Mouse (Mus musculus) gastrocnemius, postnatal 10 days (tissue): ENCODE measurements around the gene Eif4g1. TPM values are rescaled to one million over a fixed set of nuclear protein-coding genes. Genes with fewer than 3 reads are reported as not detected.
"Not testable (repeated sequence)": the region's sequence is repeated elsewhere in the genome, so short reads cannot be mapped to it uniquely, and the experiment has no call there.

Experiments used
- DNase-seq: peaks from one replicate; pipeline ENCODE4 v3.0.0; 2021; ENCODE audit warnings: mixed read lengths
- long read RNA-seq, 2 experiments: library from polyadenylated mRNA; stranded (forward); transcript quantifications; one replicate each; pipeline ENCODE4 v2.0.0; 2021
- total RNA-seq, 2 experiments: library from RNA; stranded (reverse); gene quantifications; 2 replicates each; pipeline ENCODE4 v1.2.3; 2021

Eif4g1 gene
- 100 to 1,000 TPM; 324 to 334 TPM for total RNA-seq
- long read RNA-seq, experiment 1, full-length matches to known transcripts = 6 of 227 reads
- long read RNA-seq, experiment 1, partial matches to known transcripts = 154 of 227 reads
- long read RNA-seq, experiment 1, other reads (novel, unspliced or antisense) = 67 of 227 reads
- long read RNA-seq, experiment 2, full-length matches to known transcripts = 9 of 235 reads
- long read RNA-seq, experiment 2, partial matches to known transcripts = 153 of 235 reads
- long read RNA-seq, experiment 2, other reads (novel, unspliced or antisense) = 73 of 235 reads

DNA sequence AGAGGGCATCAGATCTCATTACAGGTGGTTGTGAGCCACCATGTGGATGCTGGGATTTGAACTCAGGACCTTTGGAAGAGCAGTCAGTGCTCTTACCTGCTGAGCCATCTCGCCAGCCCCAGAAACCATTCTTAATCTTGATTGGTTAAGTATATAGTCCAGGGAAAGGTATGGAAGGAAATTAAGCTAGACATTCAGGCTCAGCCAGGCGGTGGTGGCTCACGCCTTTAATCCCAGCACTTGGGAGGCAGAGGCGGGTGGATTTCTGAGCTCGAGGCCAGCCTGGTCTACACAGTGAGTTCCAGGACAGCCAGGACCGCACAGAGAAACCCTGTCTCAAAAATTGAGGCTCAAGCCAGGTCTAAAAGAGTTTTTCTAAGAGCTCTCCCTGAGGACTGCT, at the start of gene Eif4g1:
Gene Eif4g1, plus strand, starts transcription at position 301 of the 400 bp plus-strand sequence.
- DNase-seq = not testable (repeated sequence)

DNA sequence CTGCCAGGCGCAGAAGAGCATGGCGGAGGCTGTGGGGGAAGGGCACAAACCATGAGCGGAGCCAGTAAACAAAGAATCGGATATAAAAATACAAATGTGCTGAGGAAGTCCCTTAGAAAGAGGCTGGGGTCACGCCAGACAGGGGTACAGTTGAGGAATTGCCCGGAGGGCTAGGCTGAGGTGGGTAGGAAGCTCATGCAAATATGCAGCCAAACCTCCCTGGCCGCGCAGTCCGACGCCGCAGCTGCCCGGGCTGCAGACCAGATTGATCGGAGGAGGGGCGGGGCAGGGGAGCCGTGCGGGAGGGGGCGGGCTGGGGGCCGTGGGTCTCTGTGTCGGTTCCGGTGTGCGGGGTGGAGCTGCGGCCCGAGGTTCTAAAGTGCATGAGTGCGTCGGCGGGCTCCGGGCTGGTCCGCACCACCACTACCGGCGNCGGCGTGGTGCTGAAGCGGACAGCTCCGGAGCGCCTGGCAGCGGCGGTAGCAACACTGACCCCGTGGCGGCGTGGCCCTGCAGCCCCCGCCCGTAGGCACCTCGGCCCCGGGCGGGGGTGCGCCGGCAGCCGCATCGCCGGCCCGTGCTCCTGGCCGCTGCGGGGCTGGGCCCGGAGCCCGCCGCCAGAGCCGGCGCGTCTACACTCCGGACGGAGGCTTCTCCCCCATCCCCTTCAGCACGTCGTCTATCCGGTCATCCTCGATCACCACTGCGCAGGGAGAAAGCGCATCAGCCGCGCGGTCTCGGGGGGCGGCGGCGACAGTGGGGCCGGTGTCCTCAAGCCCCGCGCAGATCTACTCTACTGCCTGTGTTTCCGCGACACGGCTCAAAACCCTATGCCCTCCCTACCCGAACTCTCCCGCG, 48.3 kb upstream of the Eif4g1 start:
- peak; percentile 47 for DNase-seq

DNA sequence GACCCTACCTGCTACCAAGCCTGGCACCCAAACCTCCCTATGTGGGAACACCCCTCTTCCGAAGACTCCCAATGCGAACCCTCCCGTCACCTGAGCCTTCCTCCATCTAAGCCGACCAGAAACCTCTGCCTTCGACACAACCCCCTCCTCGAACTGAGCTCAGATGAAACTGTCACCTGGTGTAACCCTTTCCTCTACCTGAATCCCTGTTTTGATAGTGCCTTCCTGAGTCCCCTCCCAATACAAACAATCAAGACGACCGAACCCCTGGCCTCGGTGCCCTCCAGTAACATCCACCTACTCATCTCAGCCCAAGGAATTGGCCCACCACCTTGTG, 47.7 kb upstream of the Eif4g1 start:
- no peak for DNase-seq

DNA sequence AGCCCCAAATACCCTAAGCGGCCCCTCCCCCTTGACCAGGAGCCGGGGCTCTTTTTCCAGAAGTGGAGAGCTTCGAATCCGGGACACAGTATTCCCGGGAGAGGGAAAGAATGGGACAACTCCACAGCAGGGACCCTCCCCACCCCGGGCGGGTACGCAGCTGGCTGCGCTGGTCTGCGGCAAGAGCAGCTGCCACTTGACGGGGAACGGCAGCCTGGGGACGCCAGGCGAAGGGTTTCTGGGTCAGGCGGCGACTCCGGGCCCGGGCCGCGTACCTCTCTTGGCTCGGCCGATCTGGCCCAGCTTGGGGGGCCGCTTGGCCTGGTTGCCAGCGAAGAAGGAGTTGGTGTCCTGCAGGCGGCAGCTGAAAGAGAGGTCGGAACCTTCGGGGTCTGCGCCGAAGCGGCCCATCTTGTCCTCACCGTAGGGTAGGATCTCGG, 47.3 kb upstream of the Eif4g1 start:
- peak; percentile 36 for DNase-seq

DNA sequence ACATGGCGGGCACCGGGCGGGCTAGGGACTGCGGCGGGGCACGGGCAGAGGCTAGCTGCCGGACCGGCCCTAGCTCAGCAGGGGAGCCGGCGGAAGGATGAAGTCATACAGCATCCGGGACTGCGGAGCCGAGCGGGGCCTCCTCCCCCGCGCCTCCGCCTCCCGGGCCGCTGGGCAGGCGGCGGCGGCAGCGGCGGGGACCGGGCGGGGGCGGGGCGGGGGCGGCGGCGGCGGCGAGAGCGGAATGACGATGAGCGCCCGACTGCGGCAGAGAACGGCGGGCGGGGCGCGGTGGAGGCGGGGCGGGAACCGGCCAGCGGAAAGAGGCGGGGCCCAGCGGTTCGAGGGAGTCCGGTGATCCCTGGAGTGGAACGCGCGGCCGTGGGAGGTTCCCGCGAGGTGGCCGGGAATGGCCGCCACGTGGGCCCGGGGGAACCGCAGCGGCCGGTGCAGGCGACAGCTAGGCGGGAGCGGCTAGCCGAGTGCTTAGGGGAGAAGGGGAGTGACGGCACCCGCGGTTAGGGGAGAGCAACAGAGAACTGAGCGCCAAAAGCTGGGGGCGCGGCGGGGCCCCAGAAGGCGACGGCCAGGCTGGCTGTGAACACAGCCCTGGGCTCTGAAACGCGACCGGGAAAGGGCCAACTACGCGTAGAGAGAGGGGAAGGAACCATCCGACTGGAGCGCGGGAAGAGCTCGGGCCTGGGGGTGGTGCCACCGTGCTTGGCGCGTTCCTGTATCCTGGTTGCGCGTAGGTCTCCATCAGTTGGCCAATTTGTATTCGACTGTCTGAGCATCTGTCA, 46.7 kb upstream of the Eif4g1 start, which contains the start of gene Camk2n2:
Gene Camk2n2, minus strand, starts transcription at position 97 of the 800 bp plus-strand sequence.
- peak; percentile 59 for DNase-seq

DNA sequence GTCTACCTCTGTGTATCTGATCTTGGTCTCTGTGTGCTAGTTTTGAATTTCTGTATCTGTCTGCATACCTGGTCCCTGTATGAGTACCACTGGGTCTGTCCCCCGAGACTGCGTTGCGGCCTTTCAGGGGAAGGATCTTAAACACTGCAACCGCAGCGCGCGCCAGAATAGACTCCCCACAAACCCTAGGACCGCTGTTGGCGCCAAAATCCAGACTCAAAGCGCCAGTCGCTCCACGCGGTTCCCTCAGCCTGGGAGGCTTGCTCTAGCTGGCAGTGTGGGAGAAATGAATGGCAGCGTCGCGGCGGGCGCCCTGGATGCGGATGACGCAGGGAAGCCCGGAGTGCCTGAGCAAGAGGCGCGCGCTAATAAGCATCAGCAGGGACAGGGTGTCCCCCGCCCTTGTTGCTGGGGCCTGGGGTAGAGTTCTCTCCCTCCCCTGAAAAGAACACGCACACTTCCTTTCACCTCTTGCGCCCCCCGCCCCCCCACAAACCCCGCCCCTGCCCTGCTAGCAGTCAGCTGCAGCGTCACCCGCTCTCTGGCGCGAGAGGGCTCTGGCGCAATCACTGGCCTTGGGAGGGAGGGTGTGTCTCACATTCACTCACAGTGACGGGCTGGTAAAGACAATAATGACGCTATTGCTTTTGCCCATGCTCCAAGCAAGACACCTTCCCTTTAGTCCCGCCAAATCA, 46.0 kb upstream of the Eif4g1 start:
- peak; percentile 17 for DNase-seq

DNA sequence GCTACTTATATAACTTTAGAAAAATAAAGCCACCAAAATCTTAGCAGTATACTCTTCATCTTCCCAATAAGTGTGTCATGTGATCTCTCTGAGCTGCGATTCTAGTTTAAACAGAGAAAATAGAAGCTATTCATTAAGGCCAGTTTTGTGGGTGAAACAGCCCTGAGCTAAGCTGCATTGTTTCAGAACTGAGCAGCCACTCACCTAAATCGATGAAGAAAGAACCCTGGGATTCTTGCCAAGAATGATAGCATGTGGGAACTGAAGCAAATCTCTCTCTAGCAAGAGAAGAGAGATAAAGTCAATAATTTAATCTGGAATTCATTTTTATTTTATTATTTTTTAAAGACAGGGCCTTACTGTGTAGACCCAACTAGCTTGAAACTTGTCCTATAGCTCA, 44.9 kb upstream of the Eif4g1 start:
- no peak for DNase-seq

DNA sequence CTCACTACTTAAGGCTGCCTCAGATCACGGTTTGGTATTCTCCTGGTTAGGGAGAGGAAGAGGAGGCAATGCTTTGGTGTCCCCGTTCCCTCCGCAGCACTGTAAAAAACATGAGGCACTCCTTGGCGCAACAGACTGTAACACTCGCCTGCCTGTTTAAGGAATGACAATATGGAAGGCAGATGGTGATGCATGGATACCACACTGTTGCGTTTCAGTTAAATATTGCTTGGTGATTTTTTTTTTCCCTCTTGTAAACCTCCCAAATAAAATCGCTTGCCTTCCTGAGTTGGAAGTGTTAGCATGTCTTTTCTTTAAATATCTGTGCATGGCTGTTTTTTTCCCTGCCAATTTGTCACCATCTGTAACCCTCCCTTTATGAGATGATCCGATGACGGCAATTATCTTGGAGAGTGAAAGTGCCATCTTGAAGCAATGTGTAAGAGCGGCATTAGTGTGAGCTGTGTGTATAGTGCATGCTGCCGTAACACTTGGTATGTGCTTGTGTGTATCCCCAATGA, 39.2 kb upstream of the Eif4g1 start:
- no peak for DNase-seq

DNA sequence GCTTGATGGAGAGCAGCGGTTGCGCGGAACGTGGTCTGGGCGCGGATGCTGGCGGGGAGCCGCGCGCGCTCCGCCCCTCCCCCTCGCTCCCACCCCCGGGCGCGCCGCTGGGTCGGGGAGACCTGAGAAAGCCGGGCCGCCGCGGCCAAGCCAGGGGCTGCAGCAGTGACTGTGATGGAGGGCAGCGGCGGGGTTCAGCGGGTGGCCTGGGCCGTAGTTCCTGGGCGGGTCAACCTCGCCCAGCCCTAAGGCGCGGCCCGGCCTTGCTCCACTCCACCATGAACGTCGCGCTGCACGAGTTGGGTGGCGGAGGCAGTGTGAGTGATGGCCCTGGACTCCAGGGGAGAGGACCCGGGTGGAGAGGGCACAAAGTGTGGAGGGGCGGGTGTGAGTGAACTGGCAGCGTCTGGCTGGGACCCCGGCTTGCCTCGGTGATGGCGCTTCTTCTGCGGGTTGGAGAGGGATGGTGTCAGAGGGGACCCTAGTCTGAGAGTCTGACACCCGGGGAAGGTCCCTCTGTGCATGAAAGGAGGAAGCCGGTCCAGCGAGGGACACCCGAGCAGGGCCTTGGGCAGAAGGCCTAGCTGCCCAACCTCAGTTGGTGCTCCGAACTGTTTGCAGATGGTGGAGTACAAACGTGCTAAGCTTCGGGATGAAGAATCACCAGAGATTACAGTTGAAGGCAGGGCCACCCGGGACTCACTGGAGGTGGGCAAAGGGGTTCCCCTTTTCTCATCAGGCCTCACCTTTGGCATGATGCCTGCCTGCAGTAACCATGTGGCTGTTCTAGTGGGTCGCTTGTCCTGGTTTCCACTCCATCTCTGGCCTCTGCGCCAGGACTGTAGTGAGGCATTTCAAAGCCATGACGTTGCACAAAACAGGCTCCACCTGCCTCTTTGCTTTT, 38.1 kb upstream of the Eif4g1 start, which contains the start of gene Ece2:
Gene Ece2, plus strand, starts transcription at position 98 of the 904 bp plus-strand sequence.
- DNase-seq = peak; percentile 25

DNA sequence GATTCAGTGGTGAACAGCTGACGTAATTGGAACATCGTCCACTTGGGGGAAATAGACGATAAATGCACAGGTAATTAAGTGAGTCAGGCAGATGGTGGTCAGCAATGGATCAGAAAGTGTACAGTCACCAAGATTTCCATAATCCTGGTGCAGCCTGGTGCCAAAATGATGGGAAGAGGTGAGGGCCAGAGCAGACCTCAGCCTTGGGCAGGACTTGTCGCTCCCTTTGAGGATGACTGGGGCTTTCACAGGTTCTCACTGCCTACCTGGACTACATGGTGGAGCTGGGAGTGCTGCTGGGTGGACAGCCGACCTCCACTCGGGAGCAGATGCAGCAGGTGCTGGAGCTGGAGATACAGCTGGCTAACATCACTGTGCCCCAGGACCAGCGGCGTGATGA, 30.7 kb upstream of the Eif4g1 start:
- no peak for DNase-seq

DNA sequence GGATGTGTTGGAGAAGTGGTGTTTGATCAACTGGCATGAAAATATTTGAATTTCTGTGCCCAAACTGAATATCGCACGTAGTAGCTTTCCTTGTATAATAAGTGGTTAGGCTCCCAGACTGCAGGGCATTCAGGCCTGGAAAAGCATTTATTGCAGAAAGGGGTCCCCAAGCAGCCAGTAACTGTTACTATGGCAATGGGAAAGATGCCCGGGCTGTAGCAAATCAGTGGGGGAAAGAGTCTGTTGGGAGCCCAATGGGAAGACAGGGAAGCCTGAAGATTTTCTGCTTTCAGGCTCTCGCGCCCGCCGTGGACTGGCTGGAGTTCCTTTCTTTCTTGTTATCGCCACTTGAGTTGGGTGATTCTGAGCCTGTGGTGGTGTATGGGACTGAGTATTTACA, 29.7 kb upstream of the Eif4g1 start:
- no peak for DNase-seq

DNA sequence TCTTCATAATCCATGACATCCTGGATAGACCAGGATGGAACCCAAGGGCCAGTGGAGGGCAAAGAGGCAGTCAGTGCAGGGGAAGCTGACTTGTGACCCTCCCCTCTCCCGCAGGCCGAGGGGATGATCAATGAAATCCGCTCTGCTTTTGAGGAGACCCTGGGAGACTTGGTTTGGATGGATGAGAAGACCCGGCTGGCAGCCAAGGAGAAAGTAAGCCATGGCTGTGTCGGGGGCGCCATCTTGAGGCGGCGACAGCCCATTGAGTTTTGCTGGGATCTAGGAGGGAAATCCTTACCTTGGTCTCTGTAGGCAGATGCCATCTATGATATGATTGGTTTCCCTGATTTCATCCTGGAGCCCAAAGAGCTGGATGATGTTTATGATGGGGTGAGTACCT, 26.0 kb upstream of the Eif4g1 start:
- DNase-seq = peak; percentile 77

DNA sequence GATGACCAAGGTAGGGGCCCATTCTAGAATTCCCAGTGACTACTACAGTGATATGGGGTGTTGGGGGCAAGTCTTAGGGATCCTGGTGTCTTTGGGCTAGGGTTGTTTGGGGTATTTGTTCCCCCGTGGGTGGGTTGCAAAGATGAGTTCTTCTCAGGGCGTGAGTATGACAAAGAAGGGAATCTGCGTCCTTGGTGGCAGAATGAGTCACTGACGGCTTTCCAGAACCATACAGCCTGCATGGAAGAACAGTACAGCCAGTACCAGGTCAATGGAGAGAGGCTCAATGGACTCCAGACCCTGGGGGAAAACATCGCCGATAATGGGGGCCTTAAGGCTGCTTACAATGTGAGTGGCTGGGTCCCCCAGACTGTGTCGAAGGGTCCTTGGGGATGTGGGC, 24.2 kb upstream of the Eif4g1 start:
- no peak for DNase-seq

DNA sequence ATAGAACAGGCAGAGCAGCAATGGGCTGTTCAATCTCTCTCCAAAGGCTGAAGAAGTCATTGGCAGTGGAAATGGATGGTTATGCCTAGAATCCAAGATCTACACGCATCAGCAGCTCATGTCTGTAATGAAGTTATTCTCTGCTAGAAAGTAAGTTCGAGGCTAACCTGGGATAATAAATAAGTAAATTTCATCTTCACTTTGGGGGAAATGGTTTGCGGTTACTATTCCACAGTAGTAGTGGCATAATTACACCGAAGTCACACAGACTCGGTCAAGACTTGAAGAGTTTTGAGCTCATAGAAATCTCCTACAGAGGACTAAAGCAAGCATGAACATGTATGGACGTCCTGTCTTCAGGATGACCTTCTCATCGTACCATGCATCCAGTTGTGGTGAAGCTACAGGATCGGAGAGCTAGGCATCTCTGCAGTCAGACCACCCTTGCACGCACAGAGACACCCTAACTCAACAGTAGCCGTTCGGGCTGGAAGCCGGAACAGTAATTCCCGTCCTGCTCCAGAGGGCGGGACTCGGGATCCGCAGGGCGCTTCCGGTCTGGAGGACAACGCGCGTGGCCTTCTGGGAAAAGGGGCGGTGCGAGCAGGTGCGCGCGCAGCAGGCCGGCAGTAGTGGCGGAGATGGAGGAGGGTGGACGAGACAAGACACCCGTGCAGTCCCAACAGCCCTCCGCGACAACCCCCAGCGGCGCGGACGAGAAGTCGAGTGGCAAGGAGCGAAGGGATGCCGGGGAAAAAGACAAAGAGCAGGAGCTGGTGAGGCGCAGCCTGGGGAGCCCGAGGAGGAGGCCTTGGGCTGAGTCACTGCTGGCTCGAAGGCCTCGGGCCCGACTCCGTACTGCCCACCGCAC, 16.8 kb upstream of the Eif4g1 start, which contains the start of gene Psmd2:
Gene Psmd2, plus strand, starts transcription at position 577 of the 871 bp plus-strand sequence.
- DNase-seq = peak; percentile 98

DNA sequence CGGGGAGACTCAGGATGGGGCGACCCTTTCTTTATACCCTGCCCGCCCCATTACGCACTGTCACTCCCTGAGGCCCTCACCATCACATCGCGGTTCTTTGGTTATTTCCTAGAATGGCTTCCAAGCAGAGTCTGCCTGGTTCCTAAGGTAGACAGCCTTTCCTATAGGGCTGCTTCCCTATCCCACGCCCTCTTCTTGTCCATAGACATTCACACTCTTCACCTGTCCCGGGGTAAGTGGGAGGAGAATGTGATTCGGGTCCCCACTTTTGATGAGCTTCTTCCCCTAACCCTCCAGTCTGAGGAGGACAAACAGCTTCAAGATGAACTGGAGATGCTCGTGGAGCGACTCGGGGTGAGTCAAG, 16.2 kb upstream of the Eif4g1 start:
- no peak for DNase-seq

DNA sequence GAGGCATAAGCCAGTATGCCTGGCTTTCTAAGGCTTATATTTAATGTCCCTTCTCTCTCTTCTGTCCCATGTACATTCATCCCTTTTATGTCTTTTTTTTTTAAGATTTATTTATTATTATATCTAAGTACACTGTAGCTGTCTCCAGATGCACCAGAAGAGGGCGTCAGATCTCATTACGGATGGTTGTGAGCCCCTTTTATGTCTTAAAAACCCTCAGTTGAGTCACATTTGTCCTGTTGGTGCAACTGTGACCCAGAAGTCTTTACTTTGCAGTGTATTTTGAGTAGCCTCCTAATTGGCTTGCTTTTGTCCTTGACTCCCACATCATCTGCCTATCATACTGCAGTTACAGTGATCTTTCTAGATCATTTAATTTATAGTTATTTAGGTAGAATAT, 14.8 kb upstream of the Eif4g1 start:
- DNase-seq = no peak

DNA sequence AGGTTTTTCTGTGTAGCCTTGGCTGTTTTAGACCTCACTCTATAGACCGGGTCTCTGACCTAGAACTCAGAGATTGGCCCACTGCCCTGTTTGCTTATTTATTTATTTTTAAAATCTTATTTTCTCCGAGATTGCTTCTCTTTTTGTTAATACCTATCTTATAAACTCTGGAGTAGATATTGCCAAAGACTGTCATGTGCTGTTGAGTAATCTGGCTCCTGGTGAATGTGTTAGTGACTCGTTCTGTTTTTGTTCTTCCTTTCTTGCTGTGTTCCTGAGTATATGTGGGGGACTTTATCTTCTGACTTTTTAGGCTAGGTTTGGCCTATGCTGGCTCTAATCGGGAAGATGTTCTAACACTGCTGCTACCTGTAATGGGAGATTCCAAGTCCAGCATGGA, 10.5 kb upstream of the Eif4g1 start:
- no peak for DNase-seq

DNA sequence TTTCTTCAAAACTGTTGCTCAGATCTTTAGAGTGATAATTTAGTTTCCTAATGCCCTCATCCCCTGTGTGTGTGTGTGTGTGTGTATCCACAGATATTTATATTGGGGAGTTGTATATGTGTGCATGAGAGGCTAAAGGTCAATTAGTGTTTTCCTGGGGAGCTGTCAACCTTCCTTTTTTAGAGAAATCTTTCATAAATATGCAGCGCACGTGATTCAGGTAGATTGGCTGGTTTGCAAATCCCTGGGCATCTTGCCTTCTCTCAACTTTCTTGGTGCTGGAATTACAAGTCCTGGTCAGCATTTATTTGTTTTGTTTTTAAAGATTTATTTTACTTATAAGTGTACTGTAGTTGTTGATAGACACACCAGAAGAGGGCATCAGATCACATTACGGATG, 2.2 kb downstream of the Eif4g1 start:
- DNase-seq = no peak

DNA sequence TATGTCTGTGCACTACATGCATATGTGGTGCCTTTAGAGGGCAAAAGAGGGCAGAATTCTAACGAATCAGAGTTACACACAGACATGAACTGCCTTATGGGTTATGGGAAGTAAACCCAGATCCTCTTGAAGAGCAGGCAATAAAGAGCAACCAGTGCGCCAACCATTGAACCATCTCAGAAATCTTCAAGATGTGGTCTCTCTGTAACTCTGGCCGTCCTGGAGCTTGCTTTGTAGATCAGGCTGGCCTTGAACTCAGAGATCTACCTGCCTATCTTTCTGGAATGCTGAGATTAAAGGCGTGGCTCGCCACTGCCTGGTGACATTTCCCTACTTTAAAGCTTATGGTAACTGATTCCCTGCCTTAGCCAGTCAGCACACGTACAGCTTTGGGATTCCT, 3.8 kb downstream of the Eif4g1 start:
- DNase-seq = no peak

DNA sequence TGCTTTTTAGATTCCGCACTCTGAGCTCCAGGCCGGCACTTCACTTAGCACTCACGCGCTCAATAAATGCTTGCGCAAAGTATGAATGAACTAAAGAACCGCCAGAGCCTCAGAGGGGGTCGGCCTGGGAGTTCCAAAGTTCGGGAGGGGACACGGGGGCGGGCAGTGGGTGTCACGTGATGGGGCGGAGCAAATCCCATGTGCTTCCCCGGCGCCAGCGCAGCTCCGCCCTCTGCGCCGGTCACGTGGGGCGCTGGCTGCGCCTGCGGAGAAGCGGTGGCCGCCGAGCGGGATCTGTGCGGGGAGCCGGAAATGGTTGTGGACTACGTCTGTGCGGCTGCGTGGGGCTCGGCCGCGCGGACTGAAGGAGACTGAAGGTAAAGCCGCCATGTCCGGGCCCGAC, 4.4 kb downstream of the Eif4g1 start:
- DNase-seq = peak; percentile 97
